Mouse (Mus musculus) CH12.LX (cell line): Measurements from ENCODE around the gene Tmem44. TPM values are rescaled to one million over a fixed set of nuclear protein-coding genes. Genes with fewer than 3 reads are reported as not detected.
A peak's percentile ranks its signal among the peaks of the same experiment; 100 is the strongest.

Experiments
- DNase-seq: peaks from one replicate; pipeline ENCODE4 v3.0.0-alpha.2; 2013; ENCODE audit errors: extremely low read depth
- H3K27ac ChIP-seq: 2 replicates; pipeline ENCODE4 v1.5.1; 2012; ENCODE audit warnings: low read depth, mild to moderate bottlenecking, control low read depth, moderate library complexity; ENCODE audit not compliant: insufficient read depth
- H3K27me3 ChIP-seq: replicated peaks from 2 replicates; pipeline ENCODE3; 2012; ENCODE audit warnings: inconsistent platforms
- H3K36me3 ChIP-seq, 2 experiments: replicated peaks in 1 of 2; 2 replicates each; pipeline versions ENCODE3 to v1.6.1; 2012; ENCODE audit warnings: inconsistent platforms in 1 of 2, low read length in 1 of 2, mild to moderate bottlenecking in 1 of 2, mixed read lengths in 1 of 2, moderate library complexity in 1 of 2; ENCODE audit not compliant: control insufficient read depth in 1 of 2, insufficient read depth in 1 of 2
- H3K4me1 ChIP-seq, 2 experiments: 2 replicates each; pipeline ENCODE4 v1.6.1; 2012; ENCODE audit warnings: inconsistent platforms in 1 of 2, moderate library complexity in 1 of 2; ENCODE audit not compliant: insufficient read depth in 2 of 2, control insufficient read depth in 1 of 2
- H3K4me2 ChIP-seq: 2 replicates; pipeline ENCODE4 v1.6.1; 2012; ENCODE audit warnings: low read depth, mild to moderate bottlenecking, control low read depth; ENCODE audit not compliant: poor library complexity, insufficient read depth, severe bottlenecking
- H3K4me3 ChIP-seq, 3 experiments: fragments of 150-350 bp in 1 of 3; sonication (generic) in 1 of 3; replicated peaks in 1 of 3; 2 replicates each; pipeline versions ENCODE3 to v1.5.1; 2011 to 2012; ENCODE audit warnings: low read depth in 2 of 3, low read length in 2 of 3, mild to moderate bottlenecking in 2 of 3, moderate library complexity in 2 of 3, control low read depth in 1 of 3, improper control_type of control experiment in 1 of 3, inconsistent platforms in 1 of 3, mixed read lengths in 1 of 3; ENCODE audit not compliant: poor library complexity in 1 of 3
- H3K79me2 ChIP-seq: replicated peaks from 2 replicates; pipeline ENCODE4 v1.6.1; 2012; ENCODE audit warnings: mild to moderate bottlenecking, moderate library complexity; ENCODE audit not compliant: control insufficient read depth, poor library complexity, insufficient read depth, severe bottlenecking; ENCODE audit errors: extremely low read depth
- H3K9ac ChIP-seq: 2 replicates; pipeline ENCODE4 v1.6.1; 2012; ENCODE audit warnings: low read depth, mild to moderate bottlenecking, control low read depth, moderate library complexity; ENCODE audit not compliant: insufficient read depth
- H3K9me3 ChIP-seq: replicated peaks from 2 replicates; pipeline ENCODE3; 2012; ENCODE audit warnings: low read length, inconsistent platforms, mixed read lengths
- BHLHE40 ChIP-seq: IDR thresholded peaks from 2 replicates; pipeline ENCODE4 v1.6.1; 2011; ENCODE audit warnings: mild to moderate bottlenecking, low read depth, low read length, improper control_type of control experiment
- CHD1 ChIP-seq: IDR thresholded peaks from 2 replicates; pipeline ENCODE4 v1.6.1; 2012; ENCODE audit warnings: low read depth, low read length, improper control_type of control experiment, inconsistent platforms
- CHD2 ChIP-seq: IDR thresholded peaks from 2 replicates; pipeline ENCODE4 v1.6.1; 2011; ENCODE audit warnings: low read length, improper control_type of control experiment
- CTCF ChIP-seq, 2 experiments: IDR thresholded peaks in 1 of 2; conservative IDR thresholded peaks in 1 of 2; 2 replicates each; pipeline ENCODE4 v1.5.1; 2011 to 2012; ENCODE audit warnings: low read depth in 2 of 2, low read length in 2 of 2, improper control_type of control experiment in 1 of 2, inconsistent platforms in 1 of 2, mild to moderate bottlenecking in 1 of 2, moderate library complexity in 1 of 2
- ELF1 ChIP-seq: IDR thresholded peaks from 2 replicates; pipeline ENCODE4 v1.6.1; 2014; ENCODE audit warnings: low read depth, mild to moderate bottlenecking, inconsistent platforms, low read length, improper control_type of control experiment
- EP300 ChIP-seq: IDR thresholded peaks from 2 replicates; pipeline ENCODE4 v1.6.1; 2011; ENCODE audit warnings: low read length, improper control_type of control experiment
- GABPA ChIP-seq: IDR thresholded peaks from 2 replicates; pipeline ENCODE4 v1.6.1; 2012; ENCODE audit warnings: low read depth, low read length, improper control_type of control experiment, inconsistent platforms; ENCODE audit not compliant: insufficient replicate concordance
- HCFC1 ChIP-seq: IDR thresholded peaks from 2 replicates; pipeline ENCODE4 v1.6.1; 2012; ENCODE audit warnings: low read depth, mild to moderate bottlenecking, inconsistent platforms, low read length, improper control_type of control experiment
- IRF4 ChIP-seq: IDR thresholded peaks from 2 replicates; pipeline ENCODE4 v1.6.1; 2014; ENCODE audit warnings: low read depth, mild to moderate bottlenecking, inconsistent platforms, low read length, improper control_type of control experiment
- JUN ChIP-seq: IDR thresholded peaks from 2 replicates; pipeline ENCODE4 v1.6.1; 2011; ENCODE audit warnings: low read depth, mild to moderate bottlenecking, low read length, improper control_type of control experiment, moderate library complexity; ENCODE audit not compliant: insufficient read depth
- JUND ChIP-seq: conservative IDR thresholded peaks from 2 replicates; pipeline ENCODE4 v1.6.1; 2011; ENCODE audit warnings: low read depth, low read length, improper control_type of control experiment
- MAFK ChIP-seq: IDR thresholded peaks from 2 replicates; pipeline ENCODE4 v1.6.1; 2011; ENCODE audit warnings: low read length, improper control_type of control experiment; ENCODE audit not compliant: insufficient replicate concordance
- MAX ChIP-seq: IDR thresholded peaks from 2 replicates; pipeline ENCODE4 v1.6.1; 2011; ENCODE audit warnings: low read length, improper control_type of control experiment
- MYC ChIP-seq: IDR thresholded peaks from 2 replicates; pipeline ENCODE4 v1.6.1; 2011; ENCODE audit warnings: low read depth, mild to moderate bottlenecking, improper control_type of control experiment, low read length
- NELFE ChIP-seq: IDR thresholded peaks from 2 replicates; pipeline ENCODE4 v1.6.1; 2011; ENCODE audit warnings: low read depth, low read length, improper control_type of control experiment
- NRF1 ChIP-seq: IDR thresholded peaks from 2 replicates; pipeline ENCODE4 v1.6.1; 2014; ENCODE audit warnings: low read depth, mild to moderate bottlenecking, inconsistent platforms, low read length, improper control_type of control experiment, moderate library complexity
- PAX5 ChIP-seq: IDR thresholded peaks from 2 replicates; pipeline ENCODE4 v1.6.1; 2012; ENCODE audit warnings: low read length, inconsistent platforms, mixed read lengths
- POLR2AphosphoS2 ChIP-seq: IDR thresholded peaks from 2 replicates; pipeline ENCODE4 v1.6.1; 2011; ENCODE audit warnings: low read depth, low read length, improper control_type of control experiment
- RAD21 ChIP-seq: IDR thresholded peaks from 2 replicates; pipeline ENCODE4 v1.6.1; 2011; ENCODE audit warnings: low read depth, mild to moderate bottlenecking, low read length, improper control_type of control experiment, moderate library complexity
- RCOR1 ChIP-seq: conservative IDR thresholded peaks from 2 replicates; pipeline ENCODE4 v1.6.1; 2012; ENCODE audit warnings: low read depth, mild to moderate bottlenecking, inconsistent platforms, low read length, improper control_type of control experiment
- SIN3A ChIP-seq: IDR thresholded peaks from 2 replicates; pipeline ENCODE4 v1.6.1; 2012; ENCODE audit warnings: low read length, improper control_type of control experiment, inconsistent platforms
- SMC3 ChIP-seq: IDR thresholded peaks from 2 replicates; pipeline ENCODE4 v1.6.1; 2011; ENCODE audit warnings: low read depth, low read length, improper control_type of control experiment
- TBP ChIP-seq: conservative IDR thresholded peaks from 2 replicates; pipeline ENCODE4 v1.6.1; 2011; ENCODE audit warnings: low read depth, low read length, improper control_type of control experiment
- TCF12 ChIP-seq: IDR thresholded peaks from 2 replicates; pipeline ENCODE4 v1.6.1; 2014; ENCODE audit warnings: low read depth, mild to moderate bottlenecking, inconsistent platforms, low read length, improper control_type of control experiment
- UBTF ChIP-seq: IDR thresholded peaks from 2 replicates; pipeline ENCODE4 v1.6.1; 2012; ENCODE audit warnings: low read depth, mild to moderate bottlenecking, inconsistent platforms, low read length, improper control_type of control experiment, moderate library complexity
- USF1 ChIP-seq: IDR thresholded peaks from 2 replicates; pipeline ENCODE4 v1.6.1; 2014; ENCODE audit warnings: low read depth, mild to moderate bottlenecking, inconsistent platforms, low read length, improper control_type of control experiment
- USF2 ChIP-seq: conservative IDR thresholded peaks from 2 replicates; pipeline ENCODE4 v1.6.1; 2011; ENCODE audit warnings: low read depth, low read length, improper control_type of control experiment
- ZC3H11A ChIP-seq: IDR thresholded peaks from 2 replicates; pipeline ENCODE4 v1.6.1; 2012; ENCODE audit warnings: low read depth, mild to moderate bottlenecking, inconsistent platforms, low read length, improper control_type of control experiment
- ZKSCAN1 ChIP-seq: IDR thresholded peaks from 2 replicates; pipeline ENCODE4 v1.6.1; 2012; ENCODE audit warnings: low read depth, inconsistent platforms, low read length, improper control_type of control experiment, borderline replicate concordance
- ZMIZ1 ChIP-seq: IDR thresholded peaks from 2 replicates; pipeline ENCODE4 v1.6.1; 2012; ENCODE audit warnings: low read depth, mild to moderate bottlenecking, inconsistent platforms, low read length, improper control_type of control experiment
- ZNF384 ChIP-seq: IDR thresholded peaks from 2 replicates; pipeline ENCODE4 v1.6.1; 2012; ENCODE audit warnings: low read depth, low read length, improper control_type of control experiment, inconsistent platforms
- dilution Hi-C: fragments of 300-500 bp; cut with MboI; formaldehyde crosslinking; loops from 2 replicates; pipeline ENCODE4 v1.14.3; 2020; ENCODE audit warnings: low sequenced_read_pairs; ENCODE audit not compliant: extremely low pct_unique_long_range_greater_than_20kb, extremely low pct_ligation_motif_present
- in situ Hi-C: fragments of 300-500 bp; cut with MboI; formaldehyde crosslinking; loops from 3 replicates; pipeline ENCODE4 v1.14.3; 2019; ENCODE audit warnings: low sequenced_read_pairs, low pct_ligation_motif_present, low pct_unique_long_range_greater_than_20kb, mixed read lengths
- polyA plus RNA-seq: library from polyadenylated mRNA; unstranded; fragments of >175 nt; gene quantifications from 2 replicates; pipeline ENCODE4 v1.2.1, GENCODE M21; 2012; ENCODE audit warnings: low read depth; ENCODE audit not compliant: insufficient read length
- total RNA-seq, 2 experiments: library from RNA; depleted of rRNA; stranded (reverse); fragments of 300-350 nt in 1 of 2; fragments of >200 nt in 1 of 2; gene quantifications; 2 replicates each; pipeline ENCODE4 v1.2.3; 2012 to 2014

Gene Tmem44
- total and polyA plus RNA-seq, 3 experiments: 0.16 to 0.70 (median 0.51) TPM

GRCm38 (mm10) chr16:30504856-30505255, 45.8 kb downstream of the Tmem44 start:
- Histone ChIP-seq H3K27me3 (peaks cover 3% of the 10 kb centered on the region), H3K9ac (no peak overlapping the region), H3K27ac (no peak overlapping the region), H3K4me3 (no peak overlapping the region), H3K9me3 (no peaks in the 10 kb centered on the region), H3K36me3 (no peaks in the 10 kb centered on the region), H3K4me2 (no peak overlapping the region), H3K79me2 (no peaks in the 10 kb centered on the region), H3K4me1 (peaks cover 0 to 3% of the 10 kb centered on the region in 2 experiments; a peak in 2 of 4 replicates)
- no peak for DNase-seq
- dilution Hi-C loops: no loop called here
- TF ChIP-seq PAX5 (no peak), CHD1 (no peak), CTCF (conservative IDR thresholded peaks at IDR 0.05 in 1 of 2, IDR thresholded peaks at IDR 0.05 in 1 of 2; ENCODE audit: low read depth in 2 of 2, low read length in 2 of 2) (no peak), ZC3H11A (no peak), MAFK (no peak), ZMIZ1 (no peak), JUN (no peak)
- in situ Hi-C loops: loop anchor here (5.0 kb wide), 1 partner anchor 253 kb away; no protein-coding TSS in a partner anchor

DNA sequence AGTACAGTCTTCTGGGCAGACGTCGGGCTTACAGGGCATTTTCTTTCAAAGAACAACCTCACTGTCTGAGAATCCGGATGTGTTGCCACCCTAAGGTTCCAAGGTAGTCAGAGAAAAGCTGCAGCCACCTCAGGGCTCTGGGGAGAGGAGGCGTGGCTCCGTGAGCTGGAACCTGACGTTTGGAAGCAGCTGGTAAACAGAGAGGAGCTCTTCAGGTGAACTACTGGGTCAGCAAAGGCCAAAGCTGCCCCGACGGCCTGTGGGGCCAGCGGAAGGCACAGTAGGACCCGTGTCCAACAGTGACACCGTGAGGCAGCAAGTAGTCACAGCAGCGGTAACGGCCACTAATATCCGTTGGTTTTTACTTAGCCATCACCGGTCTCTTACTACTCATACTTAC, 46.7 kb downstream of the Tmem44 start:
- DNase-seq: peak; percentile 57
- Histone ChIP-seq H3K4me1 (peaks cover 3 to 7% of the 10 kb centered on the region in 2 experiments), H3K79me2 (no peaks in the 10 kb centered on the region), H3K4me3 (no peak overlapping the region), H3K27me3 (peaks cover 3% of the 10 kb centered on the region), H3K4me2 (no peak overlapping the region), H3K9me3 (no peaks in the 10 kb centered on the region), H3K27ac (no peak overlapping the region), H3K36me3 (no peaks in the 10 kb centered on the region), H3K9ac (no peak overlapping the region)
- dilution Hi-C loops: no loop called here
- in situ Hi-C loops: loop anchor here (5.0 kb wide), 1 partner anchor 252 kb away; no protein-coding TSS in a partner anchor
- TF ChIP-seq USF1 (no peak), UBTF (no peak), RAD21 (peak; percentile 99), CTCF (conservative IDR thresholded peaks at IDR 0.05 in 1 of 2, IDR thresholded peaks at IDR 0.05 in 1 of 2; ENCODE audit: low read depth in 2 of 2, low read length in 2 of 2) (peak; percentile 85 to 97), MAX (no peak), RCOR1 (no peak), TCF12 (peak; percentile 32; the same call in 1 of the 2 replicates), ZMIZ1 (no peak), SMC3 (peak; percentile 95), POLR2AphosphoS2 (no peak), CHD1 (no peak), JUND (no peak; the same call in 1 of the 2 replicates), ELF1 (peak; percentile 45; the same call in 1 of the 2 replicates), NRF1 (peak; percentile 31; the same call in 1 of the 2 replicates), USF2 (no peak), SIN3A (peak; percentile 48; the same call in 1 of the 2 replicates), HCFC1 (no peak), GABPA (no peak), MAFK (no peak), CHD2 (no peak), ZNF384 (0 out of 2 replicates have a peak, but pooled peaks have one; percentile 15), PAX5 (no peak), MYC (no peak), ZC3H11A (peak; percentile 70), TBP (no peak), BHLHE40 (0 out of 2 replicates have a peak, but pooled peaks have one; percentile 7), ZKSCAN1 (no peak), IRF4 (0 out of 2 replicates have a peak, but pooled peaks have one; percentile 44), EP300 (no peak), NELFE (peak; percentile 57; the same call in 1 of the 2 replicates)
